ENCODE assay signal across 14 mouse cellular contexts in genomic region chr12:91027681-91028080, GRCm38 (mm10).
DNase-seq lines count a peak whose midpoint lies in the region; ATAC-seq and TF ChIP-seq lines count a peak whose summit lies in the region.
"Had no signal": no experiment of that assay in that cellular context is flagged by ENCODE, and none has a peak within 500 bp of the region (broad histone marks: within the 10 kb centered on the region; RNA-seq: fewer than 3 reads in every experiment).

No protein-coding gene starts in this region.

- WGBS in heart, embryonic 12.5 days, result 77% methylated on average over 9 of the region's 9 CpGs
- WGBS in liver, embryonic 15.5 days (ENCODE audit: insufficient replicate concordance), result 70% methylated on average over 9 of the region's 9 CpGs
- 79% methylated on average over 9 of the region's 9 CpGs for WGBS in liver, embryonic 11.5 days

- TF ChIP-seq POLR2A in embryonic fibroblast, embryonic 13.5 days (IDR thresholded peaks at IDR 0.05; ENCODE audit: low read depth, low read length), result no peak

- TF ChIP-seq CTCF in embryonic fibroblast, embryonic 13.5 days (IDR thresholded peaks at IDR 0.05; ENCODE audit: borderline replicate concordance, insufficient read depth, low read length), result no peak

- H3K27ac ChIP-seq in heart, embryonic 12.5 days (ENCODE audit: poor library complexity, severe bottlenecking), result no peak overlapping the region
- no peak overlapping the region for H3K27ac ChIP-seq in liver, embryonic 15.5 days (replicated peaks)
- H3K27ac ChIP-seq in liver, embryonic 11.5 days (ENCODE audit: low read depth, low read length), result no peak overlapping the region
- 0 out of 2 replicates have a peak overlapping the region, but pooled peaks have one; percentile 5 for H3K27ac ChIP-seq in embryonic fibroblast, embryonic 13.5 days (ENCODE audit: insufficient read depth, low read length)
- H3K27ac ChIP-seq: forebrain, embryonic 13.5 days; kidney, postnatal 0 days; neural tube, embryonic 13.5 days had no signal

- H3K36me3 ChIP-seq in heart, embryonic 12.5 days, result no peaks in the 10 kb centered on the region
- no peaks in the 10 kb centered on the region for H3K36me3 ChIP-seq in liver, embryonic 15.5 days (replicated peaks)
- H3K36me3 ChIP-seq in liver, embryonic 11.5 days (ENCODE audit: control insufficient read depth, insufficient read depth, low read length), result no peaks in the 10 kb centered on the region
- H3K36me3 ChIP-seq: neural tube, embryonic 13.5 days had no signal

- no peaks in the 10 kb centered on the region for H3K9me3 ChIP-seq in heart, embryonic 12.5 days (replicated peaks)
- H3K9me3 ChIP-seq in liver, embryonic 15.5 days (replicated peaks), result no peaks in the 10 kb centered on the region
- H3K9me3 ChIP-seq in liver, embryonic 11.5 days (ENCODE audit: control insufficient read depth, low read length), result no peaks in the 10 kb centered on the region
- H3K9me3 ChIP-seq: forebrain, embryonic 13.5 days; neural tube, embryonic 13.5 days had no signal

- no peak overlapping the region for H3K4me3 ChIP-seq in heart, embryonic 12.5 days
- no peak overlapping the region for H3K4me3 ChIP-seq in liver, embryonic 15.5 days (replicated peaks)
- no peak overlapping the region for H3K4me3 ChIP-seq in liver, embryonic 11.5 days (ENCODE audit: low read depth, low read length)
- no peak overlapping the region for H3K4me3 ChIP-seq in embryonic fibroblast, embryonic 13.5 days (ENCODE audit: insufficient read depth, low read length)
- H3K4me3 ChIP-seq: forebrain, embryonic 13.5 days; neural tube, embryonic 13.5 days had no signal

- no peaks in the 10 kb centered on the region for H3K27me3 ChIP-seq in heart, embryonic 12.5 days (replicated peaks)
- H3K27me3 ChIP-seq in liver, embryonic 15.5 days, result no peaks in the 10 kb centered on the region
- no peaks in the 10 kb centered on the region for H3K27me3 ChIP-seq in liver, embryonic 11.5 days (replicated peaks; ENCODE audit: control insufficient read depth, insufficient read depth, low read length)
- H3K27me3 ChIP-seq: forebrain, embryonic 13.5 days; neural tube, embryonic 13.5 days had no signal

- H3K4me2 ChIP-seq in heart, embryonic 12.5 days, result no peak overlapping the region
- H3K4me2 ChIP-seq in liver, embryonic 15.5 days, result no peak overlapping the region
- no peak overlapping the region for H3K4me2 ChIP-seq in liver, embryonic 11.5 days
- H3K4me2 ChIP-seq: forebrain, embryonic 13.5 days; neural tube, embryonic 13.5 days had no signal

- no peak overlapping the region for H3K9ac ChIP-seq in heart, embryonic 12.5 days
- no peak overlapping the region for H3K9ac ChIP-seq in liver, embryonic 15.5 days
- no peak overlapping the region for H3K9ac ChIP-seq in liver, embryonic 11.5 days (ENCODE audit: low read depth, low read length)
- H3K9ac ChIP-seq: forebrain, embryonic 13.5 days; neural tube, embryonic 13.5 days had no signal

- no peak for ATAC-seq in heart, embryonic 12.5 days (ENCODE audit: insufficient number of reproducible peaks, low FRiP score)
- ATAC-seq in liver, embryonic 15.5 days (ENCODE audit: insufficient read depth), result peak; percentile 37; the same call in 1 of the 2 replicates
- no peak for ATAC-seq in liver, embryonic 11.5 days (replicated peaks; ENCODE audit: low FRiP score)
- ATAC-seq: forebrain, embryonic 13.5 days had no signal

- DNase-seq in heart, adult 11 months, result peak; percentile 90
- DNase-seq in liver, embryonic 11.5 days (ENCODE audit: low spot score), result no peak
- DNase-seq in lung, postnatal 4 days, result peak; percentile 5 to 31
- no peak for DNase-seq in kidney, adult 8-10 months
- no peak for DNase-seq in adipocyte (ENCODE audit: low spot score)
- DNase-seq: adrenal gland, postnatal 25 days; cerebellum, postnatal 14 days; thymus, postnatal 4 days had no signal

- H3K4me1 ChIP-seq in heart, embryonic 12.5 days (replicated peaks), result no peaks in the 10 kb centered on the region
- no peaks in the 10 kb centered on the region for H3K4me1 ChIP-seq in liver, embryonic 15.5 days (replicated peaks)
- no peaks in the 10 kb centered on the region for H3K4me1 ChIP-seq in liver, embryonic 11.5 days (replicated peaks; ENCODE audit: control insufficient read depth, insufficient read depth, low read length)
- H3K4me1 ChIP-seq in embryonic fibroblast, embryonic 13.5 days (ENCODE audit: control insufficient read depth, insufficient read depth, low read length), result no peaks in the 10 kb centered on the region
- H3K4me1 ChIP-seq: forebrain, embryonic 13.5 days; neural tube, embryonic 13.5 days had no signal

Comparison
In these comparisons a context has a peak if more than half of its experiments do, and no peak if none do; other contexts are left out.
1. DNase-seq: peak in heart, adult 11 months (single experiment) and lung, postnatal 4 days (2 of 2); none in liver, embryonic 11.5 days (single experiment), kidney, adult 8-10 months (0 of 2) and adipocyte (single experiment).